Mouse (Mus musculus): ENCODE measurements around the gene Lingo2.

The Lingo2 gene

DNA sequence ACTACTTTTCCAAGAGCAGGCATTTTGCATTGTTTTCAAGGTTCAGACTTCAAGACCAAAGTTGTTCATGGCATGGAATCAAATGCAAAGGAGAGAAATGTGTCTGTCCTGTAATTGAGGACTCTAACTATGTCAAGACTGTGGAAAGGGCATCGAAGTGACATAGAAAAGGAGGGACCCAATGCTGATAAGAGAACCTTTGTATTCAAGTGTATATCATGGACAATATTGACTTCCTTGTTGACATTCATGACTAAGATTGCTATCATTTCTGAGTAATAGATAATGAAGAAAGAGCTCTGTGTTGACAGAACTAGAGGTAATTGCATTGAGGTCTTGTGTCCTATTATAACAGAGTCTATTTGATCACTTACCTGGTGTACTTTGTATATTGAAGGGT, 390.6 kb downstream of the Lingo2 start:
- DNase-seq (ENCODE audit: low read depth in 2 of 2, low spot score in 2 of 2), result no peak

DNA sequence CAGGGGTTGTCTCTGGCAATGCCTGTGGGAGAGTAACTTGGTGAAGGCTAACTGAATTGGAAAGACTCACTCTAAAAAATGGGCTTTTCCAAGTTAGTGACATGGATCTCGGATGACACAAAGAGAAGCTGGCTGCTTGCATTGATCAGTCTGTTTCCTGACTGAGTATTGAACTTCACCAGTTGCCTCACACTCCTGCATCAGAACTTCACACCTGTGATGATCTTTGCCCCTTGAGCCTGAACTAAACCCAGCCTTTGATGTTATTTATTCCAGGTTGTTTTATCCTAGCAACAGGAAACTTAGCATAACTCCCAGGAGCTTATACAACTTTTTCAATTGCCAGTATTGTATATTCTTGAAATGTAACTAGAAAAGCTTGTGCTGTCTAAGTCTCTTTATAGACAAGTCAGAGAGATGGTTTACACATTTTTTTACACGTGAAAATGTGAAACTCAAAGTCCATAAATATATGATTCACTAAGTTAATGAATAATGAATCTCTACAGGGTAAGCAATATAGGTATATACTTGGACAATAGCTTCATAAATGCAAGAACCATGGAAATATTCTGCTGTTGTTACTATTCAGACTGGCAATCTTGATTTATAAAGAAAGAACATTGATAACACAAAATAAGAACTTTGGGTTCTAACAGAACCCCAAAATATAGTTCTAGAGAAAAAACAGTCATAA, 410.7 kb downstream of the Lingo2 start:
- no peak for DNase-seq (ENCODE audit: low read depth in 2 of 2, low spot score in 2 of 2)

DNA sequence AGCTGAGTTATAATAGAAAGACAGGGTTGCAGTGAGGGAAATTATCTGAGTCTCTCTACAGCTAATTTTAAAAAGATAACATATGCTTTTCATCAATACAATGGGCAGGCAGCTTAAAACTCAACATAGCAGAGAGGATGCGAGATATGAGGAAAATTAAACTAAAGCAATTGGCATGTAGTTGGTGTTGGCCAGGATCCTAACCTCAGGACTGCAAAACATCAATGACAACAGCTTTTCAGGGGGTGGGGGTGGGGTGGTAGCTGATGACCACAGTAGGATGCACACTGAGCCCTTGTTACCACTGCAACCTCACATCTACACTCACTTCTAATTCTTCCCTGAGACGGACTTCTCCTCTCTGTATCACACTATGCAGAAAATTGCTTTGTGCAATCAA, 417.7 kb downstream of the Lingo2 start:
- no peak for DNase-seq (ENCODE audit: low read depth in 2 of 2, low spot score in 2 of 2)

DNA sequence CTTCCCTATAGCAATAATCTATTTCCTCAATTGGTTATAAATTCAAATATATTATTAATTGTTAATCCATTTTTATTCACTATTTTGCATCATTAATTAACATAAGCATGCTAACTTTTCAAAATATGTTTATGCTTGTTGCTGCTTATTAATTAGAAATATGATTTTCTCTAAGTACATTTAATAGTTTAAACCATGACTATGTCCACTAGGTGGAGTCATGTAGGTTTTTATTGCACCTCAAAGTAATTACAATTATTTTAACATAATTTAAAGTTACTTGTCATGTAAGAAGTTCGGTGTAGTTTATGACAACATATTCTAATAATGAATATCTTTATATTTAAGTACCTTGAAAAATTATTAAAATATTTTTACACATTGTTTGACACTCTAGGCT, 461.3 kb downstream of the Lingo2 start:
- DNase-seq (ENCODE audit: low read depth in 2 of 2, low spot score in 2 of 2), result no peak

DNA sequence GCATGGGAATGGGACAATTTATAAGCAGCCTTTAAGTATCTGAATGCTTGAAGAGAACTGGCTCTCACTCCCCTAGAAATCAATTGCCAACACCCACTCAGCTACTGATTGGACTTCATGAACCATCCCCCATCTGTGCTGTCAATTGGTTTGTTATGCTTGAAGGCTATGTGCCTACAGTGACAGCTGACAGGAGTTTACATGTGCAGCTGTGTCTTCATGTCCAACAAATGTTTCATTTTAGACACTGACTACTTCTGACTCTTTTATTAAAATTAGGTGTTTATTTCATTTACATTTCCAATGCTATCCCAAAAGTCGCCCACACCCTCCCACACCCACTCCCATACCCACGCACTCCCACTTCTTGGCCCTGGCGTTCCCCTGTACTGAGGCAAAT, 516.3 kb downstream of the Lingo2 start:
- no peak for DNase-seq (ENCODE audit: low read depth in 2 of 2, low spot score in 2 of 2)

DNA sequence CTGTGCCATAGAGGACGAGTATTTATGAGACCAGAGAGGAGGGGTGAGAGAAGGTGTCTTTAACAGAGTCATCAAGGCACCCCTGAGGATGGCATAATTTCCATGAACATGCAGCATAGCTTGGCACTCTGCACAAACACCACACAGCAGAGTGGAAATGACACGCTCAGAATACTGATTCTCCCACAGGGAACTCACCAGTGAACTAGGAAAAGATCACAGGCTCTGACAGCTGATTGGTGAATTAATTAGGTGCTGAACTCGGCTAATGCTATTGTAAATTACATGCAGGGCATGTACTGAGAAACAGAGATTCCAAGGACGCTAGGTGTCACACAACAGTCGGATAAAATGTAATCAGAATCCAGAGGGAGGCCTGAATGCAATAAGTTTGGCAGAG, 525.4 kb downstream of the Lingo2 start:
- DNase-seq (ENCODE audit: low read depth in 2 of 2, low spot score in 2 of 2), result no peak

DNA sequence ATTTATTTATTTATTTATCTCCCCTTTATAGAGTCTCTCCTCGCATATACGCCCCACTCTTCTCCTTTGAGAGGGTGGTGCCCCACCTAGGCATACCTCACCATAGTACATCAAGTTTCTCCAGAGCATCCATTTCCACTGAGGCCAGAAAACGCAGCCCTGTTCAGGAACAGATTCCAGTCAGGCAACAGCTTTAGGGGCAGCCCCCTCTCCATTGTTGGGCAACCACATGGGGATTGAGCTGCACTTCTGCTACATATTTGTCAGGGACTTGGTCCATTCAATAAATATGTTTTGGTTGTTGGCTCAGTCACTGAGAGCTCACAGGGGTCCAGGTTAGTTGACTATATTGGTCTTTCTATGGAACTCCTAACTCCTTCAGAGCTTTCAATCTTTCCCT, 544.2 kb downstream of the Lingo2 start:
- no peak for DNase-seq (ENCODE audit: low read depth in 2 of 2, low spot score in 2 of 2)

DNA sequence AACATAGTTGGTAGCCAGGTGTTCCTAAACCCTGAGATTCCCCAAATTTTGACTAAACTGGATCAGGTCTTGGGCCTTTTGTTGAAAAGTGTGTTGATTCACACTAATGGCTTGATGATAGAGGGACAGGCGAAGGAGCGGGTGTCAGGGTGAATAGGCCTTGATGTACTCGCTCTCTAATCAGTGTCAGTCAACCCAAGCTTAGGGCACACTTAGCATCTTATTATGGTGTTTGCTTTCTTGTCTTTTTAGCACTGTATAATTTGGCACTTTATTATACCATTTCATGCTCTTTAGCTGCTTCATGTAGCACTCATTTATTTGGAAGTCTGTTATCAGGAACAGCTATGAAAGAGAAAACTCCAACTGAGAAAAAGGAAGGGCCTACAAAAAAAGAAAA, 582.6 kb downstream of the Lingo2 start:
- no peak for DNase-seq (ENCODE audit: low read depth in 2 of 2, low spot score in 2 of 2)

DNA sequence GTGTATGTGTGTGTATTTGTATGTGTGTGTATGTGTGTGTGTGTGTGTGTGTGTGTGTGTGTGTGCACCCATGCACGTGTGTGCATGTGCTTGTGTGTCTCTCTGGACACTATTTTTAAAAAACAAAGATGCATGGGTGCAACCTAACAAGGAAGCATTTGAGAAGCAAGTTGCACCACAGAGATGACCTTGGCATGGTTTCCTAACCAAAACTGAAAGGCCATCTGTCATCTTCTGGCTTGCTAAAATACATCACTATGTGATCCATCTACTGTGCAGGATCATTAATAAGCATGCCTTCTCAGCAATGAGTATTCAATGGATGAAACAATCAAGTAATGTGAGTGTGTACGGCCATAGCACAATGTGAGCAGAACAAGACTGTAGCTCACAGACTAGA, 597.1 kb downstream of the Lingo2 start:
- no peak for DNase-seq (ENCODE audit: low read depth in 2 of 2, low spot score in 2 of 2)

DNA sequence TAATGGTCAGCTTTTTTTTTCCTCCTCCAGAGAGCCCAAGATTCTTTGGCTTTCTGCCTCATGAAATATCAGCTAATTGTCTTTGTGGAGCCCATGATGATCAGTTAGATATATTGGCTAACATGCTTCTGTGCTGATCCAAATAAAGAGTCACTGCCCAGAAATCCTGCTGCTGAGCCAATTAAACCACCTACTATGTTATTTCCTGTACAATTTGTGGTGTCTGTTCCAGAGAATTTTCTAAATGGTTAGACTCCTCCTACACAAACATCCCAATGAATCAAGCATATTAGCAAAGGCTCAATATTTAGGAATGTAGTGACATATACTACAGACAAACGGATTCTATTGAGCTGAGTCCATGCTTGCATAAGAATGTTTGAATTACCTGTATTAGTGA, 619.8 kb downstream of the Lingo2 start:
- no peak for DNase-seq (ENCODE audit: low read depth in 2 of 2, low spot score in 2 of 2)

DNA sequence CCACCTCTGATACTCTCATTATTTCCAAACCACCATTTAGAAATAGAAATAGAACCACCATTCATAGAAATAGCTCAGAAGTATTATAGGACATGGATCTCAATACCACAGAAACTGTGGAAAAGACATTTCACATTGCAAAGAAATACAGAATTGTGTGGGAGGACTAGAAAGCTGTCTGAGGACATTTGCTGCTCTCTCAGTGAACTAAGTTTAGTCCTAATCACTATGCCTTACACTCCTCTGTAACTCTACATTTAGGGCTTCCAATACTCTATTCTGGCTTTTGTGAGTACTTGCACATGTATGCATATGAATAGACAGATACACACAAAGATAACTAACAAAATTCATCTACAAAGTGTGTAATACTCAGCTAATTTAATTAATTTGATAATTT, 625.9 kb downstream of the Lingo2 start:
- no peak for DNase-seq (ENCODE audit: low read depth in 2 of 2, low spot score in 2 of 2)

DNA sequence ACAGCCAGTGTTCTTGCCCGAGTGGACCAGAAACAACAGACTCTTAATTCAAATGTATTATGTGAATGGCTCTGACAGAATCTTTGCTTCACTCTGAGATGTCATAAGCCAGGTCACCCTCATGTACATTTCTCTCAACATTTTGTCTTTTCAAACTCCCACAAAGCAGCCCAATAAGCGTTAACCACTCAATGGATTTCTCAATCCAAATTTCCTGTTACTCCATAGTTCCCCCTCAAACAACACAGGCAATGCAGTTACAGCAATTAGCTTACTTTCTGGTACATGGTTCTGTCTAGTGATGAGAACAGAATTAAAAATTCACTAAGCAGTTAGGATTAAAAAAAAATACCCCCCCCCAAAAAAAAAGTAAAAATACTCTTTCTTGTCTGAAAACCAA, 638.5 kb downstream of the Lingo2 start:
- DNase-seq (ENCODE audit: low read depth in 2 of 2, low spot score in 2 of 2), result no peak

DNA sequence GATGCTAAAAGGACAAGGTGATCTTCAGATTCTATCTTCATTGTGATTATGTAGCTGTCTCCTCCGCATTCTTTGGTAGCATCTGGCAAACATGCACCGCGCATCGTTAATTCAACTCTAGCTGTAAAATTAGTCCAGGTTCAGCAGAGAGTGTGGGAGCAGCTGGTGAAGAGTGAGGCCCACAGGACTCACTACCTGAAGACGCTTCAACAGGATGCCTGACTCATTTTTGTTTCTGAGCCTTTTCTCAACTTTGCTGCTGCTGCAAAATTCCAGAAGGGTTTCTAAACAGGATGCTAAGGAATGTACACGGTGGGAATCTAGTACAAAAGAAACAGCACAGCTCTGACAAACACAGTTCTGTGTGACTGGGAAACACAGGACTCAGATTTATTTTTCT, 640.1 kb downstream of the Lingo2 start:
- no peak for DNase-seq (ENCODE audit: low read depth in 2 of 2, low spot score in 2 of 2)

DNA sequence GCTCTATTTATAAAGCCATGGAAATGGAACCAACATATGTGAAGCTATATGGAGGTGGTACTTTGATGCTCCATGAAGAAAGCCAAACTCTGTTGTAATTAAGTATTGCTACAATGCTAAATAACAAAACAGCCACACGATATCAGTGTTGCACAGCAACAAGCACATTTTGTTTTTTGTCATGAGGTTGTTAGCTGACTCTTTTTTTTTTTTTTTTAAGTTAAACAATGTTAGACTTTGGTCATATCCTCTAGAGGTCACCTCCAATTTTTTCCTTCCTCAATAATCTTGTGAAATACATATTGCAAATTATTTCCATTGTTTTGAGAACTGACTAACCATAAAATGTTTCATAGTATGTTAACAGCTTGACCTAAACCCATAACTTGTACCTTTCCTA, 646.3 kb downstream of the Lingo2 start:
- DNase-seq (ENCODE audit: low read depth in 2 of 2, low spot score in 2 of 2), result no peak

DNA sequence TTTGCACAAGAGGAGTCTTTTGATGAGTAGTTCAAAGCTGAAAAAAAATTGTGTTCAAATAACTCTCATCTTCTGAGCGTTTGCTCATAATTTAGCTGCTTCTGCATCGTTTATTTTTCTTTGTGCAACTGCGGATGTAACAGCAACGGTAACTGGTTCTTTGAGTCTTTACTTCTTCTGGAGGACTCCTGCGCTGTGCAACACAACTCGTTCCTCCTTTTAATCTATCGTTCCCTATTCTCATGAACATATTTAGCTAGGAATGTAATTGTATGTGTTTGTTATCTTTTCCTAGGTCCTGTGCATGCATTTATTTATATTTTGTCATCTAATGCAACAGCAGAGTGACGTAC, 661.9 kb downstream of the Lingo2 start:
- DNase-seq (ENCODE audit: low read depth in 2 of 2, low spot score in 2 of 2), result no peak

DNA sequence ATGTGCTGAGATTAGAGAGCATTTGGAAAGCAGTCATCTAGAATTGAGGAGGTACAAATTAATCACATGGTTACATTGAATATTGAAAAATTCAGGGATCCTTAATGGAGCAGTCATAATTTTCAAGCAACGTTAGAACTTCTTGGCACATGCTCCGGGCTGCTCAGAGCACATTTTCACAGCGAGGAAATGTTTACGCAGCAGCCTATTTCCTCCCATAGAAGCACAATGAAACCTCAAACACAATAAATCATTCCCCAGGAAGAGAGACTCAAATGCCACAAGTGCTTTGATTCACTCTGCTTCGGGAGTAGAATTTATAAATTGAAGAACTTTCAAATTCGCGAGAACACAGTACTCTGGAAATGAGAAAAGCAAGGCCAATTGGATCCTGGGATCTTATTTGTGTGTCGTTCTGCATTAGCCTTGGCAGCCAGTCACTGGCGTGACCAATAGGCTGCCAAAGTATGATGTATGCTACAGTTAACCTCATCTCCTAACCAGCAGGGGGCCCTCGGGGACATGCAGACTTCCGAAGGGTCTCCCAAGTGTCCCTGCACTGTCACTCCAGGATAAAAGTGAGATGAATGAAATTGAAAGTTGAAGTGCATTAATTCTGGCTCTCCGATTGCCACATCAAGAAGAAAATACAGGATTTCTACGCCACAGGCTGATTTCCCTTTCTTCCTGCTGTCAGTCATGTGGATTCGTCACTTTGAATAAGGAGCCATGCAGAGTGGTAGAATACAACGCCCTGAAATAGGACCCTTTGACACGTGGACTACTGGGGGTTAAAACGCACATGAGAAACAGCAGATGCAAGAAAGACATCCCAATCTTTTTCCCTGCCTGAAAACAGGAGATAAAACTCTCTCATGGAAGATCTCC, 662.5 kb downstream of the Lingo2 start:
- DNase-seq (ENCODE audit: low read depth in 2 of 2, low spot score in 2 of 2), result no peak

DNA sequence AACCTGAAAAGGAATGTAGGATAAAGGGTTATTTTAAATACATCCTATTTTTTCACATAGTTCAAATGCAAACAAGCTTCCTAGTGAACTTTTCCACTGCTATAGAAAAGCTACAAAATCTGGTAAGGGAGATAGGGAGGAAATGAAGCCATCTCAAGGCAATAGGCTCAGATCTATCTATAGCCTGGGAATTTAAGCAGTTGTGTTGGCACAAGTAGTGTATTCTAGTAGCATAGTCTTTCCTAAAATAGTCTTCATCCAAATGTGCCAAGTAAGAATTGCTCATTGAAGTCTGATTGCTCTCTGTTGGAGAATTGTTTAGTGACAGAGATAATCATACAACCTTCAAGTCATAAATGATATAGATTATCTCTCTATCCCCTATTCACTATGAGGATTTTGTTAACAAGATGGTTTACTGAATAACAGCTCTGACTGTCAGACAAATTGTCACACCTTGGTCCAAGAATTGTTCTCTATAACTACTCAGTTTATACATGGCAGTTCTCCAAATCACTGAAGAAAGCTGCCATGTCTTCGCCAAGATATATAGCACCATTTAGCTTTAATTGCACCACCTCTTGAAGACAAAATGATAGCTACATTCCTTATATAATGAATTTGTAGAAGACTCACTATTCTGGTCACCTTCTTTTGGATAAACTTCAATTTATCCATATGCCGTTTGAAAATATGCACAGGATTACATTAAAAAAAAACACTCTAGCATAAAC, 688.9 kb downstream of the Lingo2 start:
- DNase-seq (ENCODE audit: low read depth in 2 of 2, low spot score in 2 of 2), result no peak

DNA sequence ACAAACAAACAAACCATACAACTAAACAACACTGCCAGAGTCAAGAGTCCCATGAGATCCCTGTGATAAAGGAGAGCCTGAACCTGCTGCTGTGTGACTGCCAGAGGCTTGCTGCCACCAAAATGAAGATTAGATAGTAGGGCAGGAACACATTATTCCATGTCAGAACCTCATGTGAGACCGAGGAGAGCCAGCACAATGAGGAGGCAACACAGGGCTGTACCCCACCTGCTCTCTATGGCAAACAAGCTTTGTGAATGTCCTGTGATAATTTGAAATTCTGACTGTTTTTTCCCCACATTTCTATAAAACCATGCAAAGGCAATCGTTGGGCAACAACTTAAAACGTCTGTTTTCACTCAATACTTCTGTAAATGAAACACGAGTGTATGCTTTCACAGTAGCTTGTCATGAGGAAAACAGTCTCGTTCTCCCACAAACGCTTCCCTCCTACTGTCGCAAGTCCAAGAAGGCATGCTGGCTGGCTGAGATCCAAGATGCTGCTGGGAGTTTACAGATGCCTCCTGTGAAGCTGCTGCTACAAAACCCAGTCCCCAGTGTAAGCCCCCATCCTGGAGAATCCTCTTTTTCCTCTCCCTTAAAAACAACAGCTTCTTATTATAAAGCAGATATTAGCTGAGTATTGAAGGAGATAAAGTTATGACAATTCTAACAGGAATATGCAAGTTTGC, 765.2 kb downstream of the Lingo2 start:
- DNase-seq (ENCODE audit: low read depth in 2 of 2, low spot score in 2 of 2), result no peak

DNA sequence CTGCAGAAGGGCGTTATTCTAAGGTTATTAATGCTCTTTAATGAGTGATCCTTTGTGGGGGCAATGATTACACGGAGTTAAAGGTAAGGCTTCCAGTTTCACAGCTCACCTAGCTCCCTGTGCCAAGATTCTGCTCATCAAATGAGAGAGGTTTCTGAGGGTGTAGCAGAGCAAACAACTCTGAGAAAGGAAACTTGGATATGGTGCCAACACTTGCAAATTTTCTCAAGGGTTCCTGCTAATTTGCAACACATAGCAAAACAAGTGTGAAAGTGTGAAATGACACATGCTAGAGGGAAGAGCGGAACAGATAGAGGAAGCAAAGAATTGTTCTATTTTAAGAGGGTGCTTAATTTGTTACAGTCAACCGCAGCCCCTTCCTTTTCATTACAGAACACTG, 767.9 kb downstream of the Lingo2 start:
- DNase-seq (ENCODE audit: low read depth in 2 of 2, low spot score in 2 of 2), result no peak

DNA sequence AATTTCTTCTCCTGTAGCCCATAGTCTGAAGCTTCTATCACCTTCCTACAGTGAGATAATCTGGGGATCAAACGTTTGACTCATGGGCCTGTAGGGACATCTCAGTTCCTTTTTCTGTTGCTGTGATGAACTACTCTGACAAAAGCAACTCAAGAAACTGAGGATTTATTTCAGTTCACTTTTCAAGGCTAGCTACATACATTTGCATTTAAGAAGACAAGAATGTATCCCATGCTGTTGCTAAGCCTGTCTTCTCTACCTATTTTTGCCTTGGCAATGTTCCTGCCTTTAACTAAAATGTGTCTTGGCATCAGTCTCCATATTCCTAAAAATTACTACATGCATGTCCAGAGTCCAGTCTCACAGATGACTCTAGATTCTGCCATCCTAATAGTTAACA, 781.4 kb downstream of the Lingo2 start:
- DNase-seq (ENCODE audit: low read depth in 2 of 2, low spot score in 2 of 2), result no peak

DNA sequence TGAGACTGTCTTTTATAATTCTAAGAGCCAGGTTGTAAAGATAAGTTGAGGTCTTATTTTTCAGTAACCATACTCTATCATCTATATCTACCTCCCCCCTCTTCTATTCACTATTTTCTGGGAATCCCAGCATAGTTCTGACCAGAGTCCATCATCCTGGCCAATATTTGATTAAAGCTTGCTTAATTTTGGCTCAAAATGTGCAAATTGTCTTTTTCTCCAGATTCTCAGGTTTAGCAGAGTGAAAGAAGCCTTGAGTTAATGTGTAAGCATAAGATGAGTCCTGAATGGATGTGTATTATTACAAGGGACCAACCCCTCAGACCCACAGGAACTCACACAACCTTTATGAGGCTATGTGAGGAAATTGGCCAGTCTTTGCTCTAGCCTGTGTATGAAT, 820.2 kb downstream of the Lingo2 start:
- no peak for DNase-seq (ENCODE audit: low read depth in 2 of 2, low spot score in 2 of 2)

DNA sequence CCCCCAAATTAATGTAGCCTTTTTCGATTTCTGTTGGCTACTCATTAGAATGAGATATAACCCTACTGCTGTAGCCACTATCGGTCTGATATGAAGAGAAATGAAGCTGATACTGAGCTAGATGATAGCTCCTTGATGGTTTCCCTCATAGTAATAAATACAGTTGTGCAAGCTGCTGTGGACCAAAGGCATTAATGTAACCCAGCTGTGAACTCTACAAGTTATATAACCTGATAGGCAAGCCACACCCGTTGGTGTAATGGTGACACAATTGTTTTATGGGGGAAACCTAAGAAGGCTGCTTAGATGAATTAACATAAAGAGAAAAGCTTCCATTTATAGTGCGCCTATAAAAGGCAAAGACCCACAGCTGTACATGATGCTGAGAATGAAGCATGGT, 856.1 kb downstream of the Lingo2 start:
- DNase-seq (ENCODE audit: low read depth in 2 of 2, low spot score in 2 of 2), result no peak

Measured in CD8-positive naive resting alpha-beta T cell, adult 2 months (primary cell).